Mouse (Mus musculus): ENCODE data around the gene Arpc4.

- TF ChIP-seq GATA1 (IDR thresholded peaks at IDR 0.05; ENCODE audit: borderline replicate concordance, low read length) = no peak
- TF ChIP-seq FLI1 (IDR thresholded peaks at IDR 0.05; ENCODE audit: low read length) = no peak
Observed at GRCm38 (mm10) chr6:113351161-113351560, 26.8 kb upstream of the Arpc4 start.
